Mouse (Mus musculus): ENCODE measurements around the gene Mtmr3. TPM values are rescaled to one million over a fixed set of nuclear protein-coding genes. Genes with fewer than 3 reads are reported as not detected.

Gene Mtmr3
- total and polyA plus RNA-seq, 3 experiments, result 29.1 to 31.9 TPM; not detected in 1

GRCm38 (mm10) chr11:4606541-4606940 lies 11.9 kb upstream of the Mtmr3 start:
- H3K9ac ChIP-seq (ENCODE audit: control insufficient read depth, low read depth, low read length, poor library complexity, severe bottlenecking), result no peak overlapping the region
- H3K9me3 ChIP-seq (replicated peaks; ENCODE audit: insufficient read depth, low read length), result no peaks in the 10 kb centered on the region
- H3K36me3 ChIP-seq (ENCODE audit: control insufficient read depth in 1 of 2, insufficient read depth in 2 of 2, low read length in 2 of 2), result peaks cover 0 to 4% of the 10 kb centered on the region in 2 experiments; a peak in 1 of 4 replicates
- DNase-seq (ENCODE audit: low read depth, low spot score), result no peak
- H3K4me1 ChIP-seq (ENCODE audit: control insufficient read depth in 1 of 2, insufficient read depth in 2 of 2, low read length in 2 of 2), result peaks cover 7 to 10% of the 10 kb centered on the region in 2 experiments
- H3K27ac ChIP-seq (ENCODE audit: control insufficient read depth, low read depth, low read length), result no peak overlapping the region
- no peak for TF ChIP-seq MYC (IDR thresholded peaks at IDR 0.05; ENCODE audit: low read depth, low read length)
- TF ChIP-seq NELFE (IDR thresholded peaks at IDR 0.05; ENCODE audit: low read depth, low read length), result no peak
- H3K79me2 ChIP-seq (ENCODE audit: control insufficient read depth, insufficient read depth, low read length, poor library complexity), result no peaks in the 10 kb centered on the region
- no peak overlapping the region for H3K4me3 ChIP-seq (ENCODE audit: control insufficient read depth in 1 of 2, insufficient read depth in 1 of 2, low read depth in 2 of 2, low read length in 2 of 2)
- peaks cover 9 to 25% of the 10 kb centered on the region in 2 experiments for H3K27me3 ChIP-seq (ENCODE audit: control insufficient read depth in 1 of 2, insufficient read depth in 2 of 2, low read length in 2 of 2)

- H3K79me2 ChIP-seq (ENCODE audit: control insufficient read depth, insufficient read depth, low read length, poor library complexity), result no peaks in the 10 kb centered on the region
- no peak for TF ChIP-seq ZNF384 (IDR thresholded peaks at IDR 0.05; ENCODE audit: low read depth, low read length)
- TF ChIP-seq CHD1 (IDR thresholded peaks at IDR 0.05; ENCODE audit: low read depth, low read length), result no peak
- no peak overlapping the region for H3K27ac ChIP-seq (ENCODE audit: control insufficient read depth, low read depth, low read length)
- DNase-seq (ENCODE audit: low read depth, low spot score), result peak; percentile 95
- no peaks in the 10 kb centered on the region for H3K9me3 ChIP-seq (replicated peaks; ENCODE audit: insufficient read depth, low read length)
- no peak overlapping the region for H3K9ac ChIP-seq (ENCODE audit: control insufficient read depth, low read depth, low read length, poor library complexity, severe bottlenecking)
- peak overlapping the region in 1 of 2 experiments; percentile 41; a peak in 1 of 4 replicates for H3K4me3 ChIP-seq (ENCODE audit: control insufficient read depth in 1 of 2, insufficient read depth in 1 of 2, low read depth in 2 of 2, low read length in 2 of 2)
- H3K27me3 ChIP-seq (ENCODE audit: control insufficient read depth in 1 of 2, insufficient read depth in 2 of 2, low read length in 2 of 2), result peaks cover 5 to 16% of the 10 kb centered on the region in 2 experiments
- peaks cover 7 to 10% of the 10 kb centered on the region in 2 experiments for H3K4me1 ChIP-seq (ENCODE audit: control insufficient read depth in 1 of 2, insufficient read depth in 2 of 2, low read length in 2 of 2)
- peaks cover 0 to 4% of the 10 kb centered on the region in 2 experiments; a peak in 1 of 4 replicates for H3K36me3 ChIP-seq (ENCODE audit: control insufficient read depth in 1 of 2, insufficient read depth in 2 of 2, low read length in 2 of 2)
These were observed 10.8 kb upstream of the Mtmr3 start for GRCm38 (mm10) chr11:4605414-4605813.

GRCm38 (mm10) chr11:4604441-4604840 lies 9.8 kb upstream of the Mtmr3 start:
- Histone ChIP-seq H3K79me2 (ENCODE audit: control insufficient read depth, insufficient read depth, low read length, poor library complexity) (no peaks in the 10 kb centered on the region), H3K27ac (ENCODE audit: control insufficient read depth, low read depth, low read length) (no peak overlapping the region), H3K4me1 (ENCODE audit: control insufficient read depth in 1 of 2, insufficient read depth in 2 of 2, low read length in 2 of 2) (peaks cover 11 to 15% of the 10 kb centered on the region in 2 experiments), H3K36me3 (ENCODE audit: control insufficient read depth in 1 of 2, insufficient read depth in 2 of 2, low read length in 2 of 2) (peaks cover 0 to 9% of the 10 kb centered on the region in 2 experiments; a peak in 2 of 4 replicates), H3K9ac (ENCODE audit: control insufficient read depth, low read depth, low read length, poor library complexity, severe bottlenecking) (no peak overlapping the region), H3K4me3 (ENCODE audit: control insufficient read depth in 1 of 2, insufficient read depth in 1 of 2, low read depth in 2 of 2, low read length in 2 of 2) (no peak overlapping the region), H3K27me3 (ENCODE audit: control insufficient read depth in 1 of 2, insufficient read depth in 2 of 2, low read length in 2 of 2) (peaks cover 3 to 12% of the 10 kb centered on the region in 2 experiments; a peak in 3 of 4 replicates), H3K9me3 (replicated peaks; ENCODE audit: insufficient read depth, low read length) (no peaks in the 10 kb centered on the region)
- no peak for DNase-seq (ENCODE audit: low read depth, low spot score)
- TF ChIP-seq EP300 (IDR thresholded peaks at IDR 0.05; ENCODE audit: low read depth in 1 of 2, low read length in 2 of 2) (no peak), TCF12 (IDR thresholded peaks at IDR 0.05; ENCODE audit: low read depth, low read length) (no peak), MAZ (IDR thresholded peaks at IDR 0.05; ENCODE audit: low read depth, low read length) (no peak), NRF1 (IDR thresholded peaks at IDR 0.05; ENCODE audit: insufficient read depth, low read depth, low read length, poor library complexity, severe bottlenecking) (no peak), POLR2A (IDR thresholded peaks at IDR 0.05; ENCODE audit: control insufficient read depth in 1 of 2, insufficient read depth in 1 of 2, low read depth in 1 of 2, low read length in 2 of 2, poor library complexity in 1 of 2) (no peak), ZMIZ1 (IDR thresholded peaks at IDR 0.05; ENCODE audit: low read depth, low read length) (no peak), GATA1 (IDR thresholded peaks at IDR 0.05; ENCODE audit: low read depth, low read length) (no peak), MXI1 (IDR thresholded peaks at IDR 0.05; ENCODE audit: low read depth, low read length) (no peak), MAFK (IDR thresholded peaks at IDR 0.05; ENCODE audit: borderline replicate concordance, low read depth, low read length) (no peak), ZC3H11A (IDR thresholded peaks at IDR 0.05; ENCODE audit: low read depth, low read length) (no peak), GABPA (IDR thresholded peaks at IDR 0.05; ENCODE audit: low read depth, low read length) (no peak)

Data from MEL (cell line).